Mouse (Mus musculus) splenic B cell, adult 2 months (primary cell): ENCODE measurements around the gene Grasp.

Experiments
- DNase-seq: peaks from one replicate; pipeline ENCODE4 v3.0.0-alpha.2; 2011; ENCODE audit warnings: low read depth, low spot score
- H3K27me3 ChIP-seq: 2 replicates; pipeline ENCODE4 v1.6.1; 2012; ENCODE audit warnings: mild to moderate bottlenecking, low read length, moderate library complexity, mixed read lengths; ENCODE audit not compliant: control insufficient read depth, poor library complexity, insufficient read depth, severe bottlenecking
- H3K36me3 ChIP-seq: 2 replicates; pipeline ENCODE4 v1.6.1; 2012; ENCODE audit warnings: mild to moderate bottlenecking, low read length, moderate library complexity, mixed read lengths; ENCODE audit not compliant: control insufficient read depth, poor library complexity, insufficient read depth, severe bottlenecking

The Grasp gene

DNA sequence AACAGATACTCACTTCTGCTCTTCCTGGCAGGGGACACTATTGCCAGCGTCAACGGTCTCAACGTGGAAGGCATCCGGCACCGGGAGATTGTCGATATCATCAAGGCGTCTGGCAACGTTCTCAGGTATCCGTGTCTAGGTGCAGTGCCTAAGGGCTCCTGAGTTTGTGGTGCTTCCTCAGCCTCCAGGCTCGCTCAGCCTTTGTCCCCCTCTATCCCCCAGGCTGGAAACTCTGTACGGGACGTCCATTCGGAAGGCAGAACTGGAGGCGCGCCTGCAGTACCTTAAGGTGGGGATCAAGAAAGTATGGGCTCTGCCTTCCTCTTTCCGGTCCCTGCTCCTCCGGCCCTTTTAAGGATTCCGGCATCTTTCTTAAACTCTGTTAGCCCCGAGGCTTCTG, 6.5 kb downstream of the Grasp start:
- DNase-seq = no peak
- H3K36me3 ChIP-seq = no peaks in the 10 kb centered on the region; the same call in 1 of the 2 replicates
- H3K27me3 ChIP-seq = no peaks in the 10 kb centered on the region

DNA sequence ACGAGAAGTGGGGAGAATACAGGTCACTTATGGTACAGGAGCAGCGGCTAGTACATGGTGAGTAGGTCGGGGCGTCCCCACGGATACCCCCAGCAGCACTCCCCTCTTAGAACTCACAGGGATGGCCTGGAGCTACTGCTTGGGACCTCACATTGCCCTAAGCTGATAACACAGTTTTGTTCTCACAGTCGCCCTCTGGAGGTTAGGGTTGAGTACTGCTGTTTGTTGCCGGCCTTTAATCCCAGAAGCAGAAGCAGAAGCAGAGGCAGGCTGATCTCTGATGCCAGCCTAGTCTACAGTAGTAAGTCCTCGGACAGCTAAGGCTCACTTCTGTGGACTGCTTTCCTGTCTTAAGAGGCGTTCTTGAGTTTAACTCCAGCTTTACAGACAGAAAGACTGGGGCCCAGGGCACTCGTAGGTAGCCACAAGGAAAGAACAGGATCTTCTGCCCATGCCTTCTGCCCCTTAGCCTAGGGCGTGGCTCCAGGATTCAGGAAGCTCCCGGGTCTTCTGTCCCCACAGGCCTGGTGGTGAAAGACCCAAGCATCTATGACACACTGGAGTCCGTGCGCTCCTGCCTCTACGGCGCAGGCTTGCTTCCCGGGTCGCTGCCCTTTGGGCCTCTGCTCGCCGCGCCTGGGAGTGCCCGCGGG, 7.1 kb downstream of the Grasp start:
- Histone ChIP-seq H3K27me3 (no peaks in the 10 kb centered on the region), H3K36me3 (no peaks in the 10 kb centered on the region; the same call in 1 of the 2 replicates)
- peak; percentile 87 for DNase-seq

DNA sequence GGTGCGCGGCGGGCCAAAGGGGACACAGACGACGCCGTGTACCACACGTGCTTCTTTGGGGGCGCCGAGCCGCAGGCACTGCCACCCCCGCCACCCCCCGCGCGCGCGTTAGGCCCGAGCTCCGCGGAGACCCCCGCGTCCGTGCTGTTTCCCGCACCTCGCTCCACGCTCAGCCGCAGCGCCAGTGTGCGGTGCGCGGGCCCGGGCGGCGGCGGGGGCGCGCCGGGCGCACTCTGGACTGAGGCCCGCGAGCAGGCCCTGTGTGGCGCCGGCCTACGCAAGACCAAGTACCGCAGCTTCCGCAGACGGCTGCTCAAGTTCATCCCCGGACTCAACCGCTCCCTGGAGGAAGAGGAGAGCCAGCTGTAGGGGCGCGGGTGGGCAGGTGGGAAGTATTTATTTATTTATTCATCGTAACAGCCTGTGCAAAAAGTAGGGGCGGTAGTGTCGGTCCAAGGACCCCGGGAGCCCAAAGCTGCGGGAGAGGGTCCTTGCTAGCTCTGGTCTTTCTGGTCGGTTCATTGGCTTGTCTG, 7.7 kb downstream of the Grasp start:
- DNase-seq = no peak
- H3K27me3 ChIP-seq = no peaks in the 10 kb centered on the region
- H3K36me3 ChIP-seq = no peaks in the 10 kb centered on the region; the same call in 1 of the 2 replicates

DNA sequence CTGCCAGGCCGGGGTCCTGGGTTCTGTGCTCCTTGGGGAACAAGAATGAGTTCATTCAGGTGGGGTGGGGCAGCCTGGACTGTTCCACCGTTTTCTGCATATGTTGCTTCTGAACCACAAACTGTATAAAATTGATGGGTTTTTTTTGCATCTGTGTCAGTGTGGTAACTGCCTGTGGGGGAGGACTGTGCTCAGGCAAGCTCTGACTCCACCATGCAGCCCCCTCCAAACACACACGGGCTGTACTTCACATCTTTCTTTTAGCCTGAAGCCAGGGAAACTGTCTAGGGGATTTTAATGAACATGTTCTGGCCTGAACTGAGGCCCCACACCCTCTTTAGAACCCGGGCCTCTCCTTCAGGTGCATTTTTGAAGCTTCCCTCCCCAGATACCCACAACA, 8.6 kb downstream of the Grasp start:
- Histone ChIP-seq H3K36me3 (no peaks in the 10 kb centered on the region; the same call in 1 of the 2 replicates), H3K27me3 (no peaks in the 10 kb centered on the region)
- DNase-seq = no peak

DNA sequence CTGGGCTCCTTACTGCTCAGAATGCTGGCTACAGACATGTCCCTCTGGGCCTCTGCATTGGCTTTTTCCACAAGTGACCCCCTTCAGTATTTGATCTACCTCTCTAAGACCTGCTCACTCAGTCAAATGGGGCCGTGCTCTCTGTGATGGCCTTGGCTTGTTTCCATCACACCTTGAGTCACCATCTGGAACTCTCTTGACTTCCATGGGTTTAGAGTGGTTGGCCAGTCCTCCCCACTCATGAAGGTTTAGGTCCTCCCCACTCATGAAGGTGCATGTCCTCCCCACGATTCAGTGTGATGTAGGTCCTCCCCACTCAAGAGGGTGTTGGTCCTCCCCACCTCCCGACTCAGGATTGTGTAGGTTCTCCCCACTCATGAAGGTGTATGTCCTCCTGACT, 9.2 kb downstream of the Grasp start:
- DNase-seq = no peak
- Histone ChIP-seq H3K36me3 (no peaks in the 10 kb centered on the region; the same call in 1 of the 2 replicates), H3K27me3 (no peaks in the 10 kb centered on the region)

DNA sequence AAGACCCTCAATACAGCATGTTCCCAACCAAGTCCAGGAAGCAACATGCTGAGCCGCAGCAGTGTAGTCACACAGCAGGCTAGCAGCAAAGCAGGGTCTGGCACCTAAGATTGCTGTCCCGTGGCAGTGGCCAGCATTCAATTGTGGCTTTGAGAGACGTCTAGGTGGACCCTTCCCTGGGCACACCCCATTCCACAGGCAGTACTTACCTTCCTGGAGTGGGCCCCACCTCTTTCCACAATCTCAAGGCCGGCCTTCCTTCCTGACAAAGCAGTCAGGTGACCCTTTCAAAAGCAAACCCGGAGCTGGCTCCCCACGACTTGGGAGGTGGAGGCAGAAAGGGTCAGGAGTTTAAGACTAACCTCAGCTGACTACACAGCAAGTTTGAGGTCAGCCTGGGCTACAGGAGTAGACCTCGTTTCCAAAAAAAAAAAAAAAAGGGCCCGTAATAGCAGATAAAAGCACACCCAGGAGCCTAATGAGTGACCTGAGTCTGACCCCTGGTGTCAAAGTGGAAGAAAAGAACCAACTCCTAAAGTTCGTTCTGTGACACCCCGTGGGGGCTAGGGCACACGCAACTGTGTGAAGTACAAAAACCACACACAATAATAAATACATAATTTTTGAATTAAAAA, 9.8 kb downstream of the Grasp start:
- DNase-seq = no peak
- H3K36me3 ChIP-seq = no peaks in the 10 kb centered on the region; the same call in 1 of the 2 replicates
- H3K27me3 ChIP-seq = no peaks in the 10 kb centered on the region

DNA sequence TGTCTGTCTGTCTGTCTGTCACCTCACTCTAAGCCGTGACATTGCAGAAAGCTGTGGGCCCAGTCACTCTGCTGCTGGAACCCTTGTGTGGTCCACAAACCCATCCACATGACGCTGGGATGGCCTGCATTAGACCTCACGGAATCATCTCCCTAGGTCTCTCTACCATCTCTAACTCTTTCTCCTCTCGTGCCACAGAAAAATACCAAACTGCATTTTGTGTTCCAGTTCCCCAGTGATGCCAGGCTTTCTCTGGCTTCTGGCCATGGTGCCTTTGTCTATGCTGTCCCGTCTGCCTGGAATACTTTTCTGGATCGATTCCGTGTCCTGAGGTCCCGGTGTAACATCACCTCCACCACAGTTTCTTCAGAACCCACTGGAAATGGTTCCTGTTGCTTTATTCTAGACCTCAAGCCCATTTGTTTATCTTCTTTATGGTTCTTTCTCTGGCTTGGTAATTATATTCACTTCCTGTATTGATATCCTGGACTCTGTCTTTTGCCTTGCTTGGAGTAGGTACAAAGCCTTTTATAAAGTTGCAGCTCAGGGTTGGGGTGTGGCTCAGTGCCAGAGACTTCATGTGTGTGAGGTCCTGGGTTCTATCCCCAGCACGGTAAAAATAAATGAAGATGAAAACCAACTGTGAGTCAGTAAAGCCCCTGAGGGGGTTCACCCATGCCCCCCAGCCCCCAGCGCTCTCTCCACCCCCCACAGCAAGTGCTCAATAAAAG, 10.8 kb downstream of the Grasp start:
- H3K36me3 ChIP-seq = no peaks in the 10 kb centered on the region
- no peaks in the 10 kb centered on the region for H3K27me3 ChIP-seq
- no peak for DNase-seq

DNA sequence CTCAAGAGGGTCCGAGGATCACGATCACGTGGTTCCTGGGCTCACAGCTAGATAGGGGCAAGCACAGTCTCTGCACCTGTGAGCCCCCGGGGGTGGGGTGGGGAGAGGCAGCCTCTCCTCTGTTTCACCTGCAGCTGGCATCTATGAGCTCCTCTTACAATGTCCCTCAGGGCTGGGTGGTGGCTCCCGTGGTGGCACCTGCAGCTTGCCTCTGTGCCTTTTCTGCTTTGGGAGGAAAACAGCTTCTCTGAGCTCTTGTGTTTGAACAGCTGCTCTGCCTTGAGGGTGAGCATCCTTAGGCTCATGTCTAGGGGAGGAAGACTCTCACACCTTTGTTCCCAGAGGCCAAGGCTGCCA, 11.3 kb downstream of the Grasp start:
- H3K36me3 ChIP-seq = no peaks in the 10 kb centered on the region

DNA sequence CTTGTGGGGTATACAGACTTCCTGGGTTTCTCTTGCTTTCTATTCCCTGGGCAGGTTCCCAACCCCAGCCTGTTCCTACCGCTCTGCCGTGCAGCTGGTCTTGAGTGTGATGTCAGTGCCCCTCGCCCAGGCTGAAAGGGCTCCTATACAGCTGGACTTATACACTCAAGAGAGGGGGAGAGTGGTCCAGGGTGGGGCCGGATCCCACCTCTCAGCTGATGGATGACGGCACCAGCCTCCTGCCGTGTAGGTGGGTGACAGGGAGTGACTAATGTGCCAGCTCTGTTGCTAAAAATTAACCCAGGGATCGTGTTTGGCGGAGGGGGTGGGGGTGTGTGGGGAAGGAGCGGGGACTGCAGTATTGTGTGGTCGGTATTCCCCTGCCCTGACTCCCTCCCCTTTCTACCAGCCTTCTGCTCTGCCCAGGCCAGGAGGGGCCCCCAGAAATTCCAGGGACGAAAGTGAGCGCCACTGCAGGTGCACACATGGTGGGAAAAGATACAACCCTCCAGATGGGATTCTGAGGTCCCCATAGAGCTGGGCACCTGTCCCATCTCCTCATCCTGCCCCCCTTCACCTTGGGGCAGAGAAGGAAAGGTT, 11.8 kb downstream of the Grasp start:
- H3K27me3 ChIP-seq = no peaks in the 10 kb centered on the region
- H3K36me3 ChIP-seq = no peaks in the 10 kb centered on the region
- no peak for DNase-seq

More for the DNA sequence above, 11.3 kb downstream of the Grasp start:
- H3K27me3 ChIP-seq = no peaks in the 10 kb centered on the region
- no peak for DNase-seq

DNA sequence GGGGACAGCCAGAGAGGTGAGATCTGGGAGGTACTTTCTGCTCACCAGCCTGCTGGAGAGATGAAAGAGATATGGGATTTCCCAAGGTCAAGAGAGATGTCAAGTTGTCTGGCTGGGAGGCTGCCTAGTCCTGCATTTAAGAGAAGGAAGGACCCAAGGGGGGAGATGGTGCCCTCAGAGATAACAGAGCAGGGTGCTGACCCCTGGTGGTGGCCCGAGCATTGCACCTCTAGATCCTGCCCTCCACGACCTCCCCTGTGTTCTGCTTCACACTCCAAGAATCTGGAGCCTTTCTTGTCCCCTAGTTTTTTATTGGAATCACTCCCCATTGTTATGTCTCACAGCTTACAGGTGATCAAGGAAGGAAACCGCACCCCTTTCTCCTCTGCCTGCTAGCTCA, 12.9 kb downstream of the Grasp start:
- no peaks in the 10 kb centered on the region for H3K36me3 ChIP-seq
- no peaks in the 10 kb centered on the region for H3K27me3 ChIP-seq
- peak; percentile 86 for DNase-seq

DNA sequence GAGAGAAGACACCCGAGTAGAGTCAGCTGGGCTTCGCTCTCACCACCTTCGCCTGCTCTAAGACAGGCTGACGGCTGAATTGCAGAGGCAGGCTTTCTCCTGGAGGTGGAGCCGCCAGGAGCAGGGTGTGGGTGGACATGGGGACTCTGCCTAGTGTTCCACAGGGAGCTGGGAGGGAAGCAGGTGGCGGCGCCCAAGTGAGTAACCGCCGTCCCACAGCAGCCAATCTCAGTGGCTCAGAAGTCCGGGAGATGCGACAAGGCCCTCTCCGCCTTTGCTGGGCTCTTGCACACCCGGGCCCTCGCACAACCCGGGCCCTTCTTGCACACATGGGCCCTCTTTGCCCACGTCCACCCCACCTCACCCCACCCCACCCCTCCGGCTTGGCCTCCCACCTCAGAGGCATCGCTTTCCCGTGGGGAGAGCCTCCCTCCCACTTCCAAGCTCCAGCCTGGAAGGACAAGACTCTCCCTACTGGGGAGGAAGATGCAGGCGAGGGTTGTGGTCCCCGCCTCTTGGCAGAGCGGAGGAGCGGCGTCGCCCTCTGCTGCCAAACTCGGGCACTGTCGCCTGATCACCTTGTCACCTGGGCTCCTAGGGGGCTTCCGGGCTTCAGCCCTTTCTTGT, 15.0 kb downstream of the Grasp start:
- no peaks in the 10 kb centered on the region for H3K36me3 ChIP-seq
- no peaks in the 10 kb centered on the region for H3K27me3 ChIP-seq
- peak; percentile 74 for DNase-seq

DNA sequence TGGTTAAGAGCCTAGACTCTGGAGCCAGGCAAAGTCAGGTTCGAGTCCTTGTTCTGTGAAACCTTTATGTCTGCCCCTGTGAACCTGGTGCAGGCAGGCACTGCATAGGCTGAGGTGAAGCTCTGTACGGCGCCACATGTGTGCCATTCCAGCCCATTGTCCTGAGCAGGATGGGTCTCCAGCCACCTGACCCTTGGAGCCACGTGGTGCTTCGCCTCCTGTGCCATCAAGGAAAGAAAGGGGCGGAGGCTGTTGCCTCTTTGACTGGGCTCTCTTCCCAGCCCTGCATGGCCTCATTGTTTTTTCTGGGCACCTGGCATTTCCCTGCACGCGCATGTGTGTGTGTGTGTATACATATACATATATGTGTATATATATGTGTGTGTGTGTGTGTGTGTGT, 15.8 kb downstream of the Grasp start:
- H3K36me3 ChIP-seq = no peaks in the 10 kb centered on the region
- no peak for DNase-seq
- H3K27me3 ChIP-seq = no peaks in the 10 kb centered on the region

DNA sequence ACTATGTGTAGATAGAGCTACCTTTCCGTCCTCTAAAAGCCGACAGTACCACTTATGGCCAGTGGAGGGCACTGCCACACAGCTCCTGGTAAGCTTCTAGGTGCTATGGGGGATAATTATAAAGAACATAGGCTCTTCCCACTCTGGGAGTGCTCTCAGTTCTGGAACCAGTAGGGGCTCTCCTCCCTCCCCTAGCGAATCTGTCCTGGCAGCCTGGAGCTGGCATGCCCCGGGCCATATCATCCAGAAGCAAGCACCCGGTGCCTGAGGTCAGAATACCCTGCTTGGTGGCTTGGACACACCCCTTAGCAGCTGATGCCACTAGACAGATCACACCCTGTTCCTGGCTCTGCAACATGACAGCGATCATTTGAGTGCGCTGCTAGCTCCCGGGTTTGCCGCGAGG, 16.8 kb downstream of the Grasp start:
- Histone ChIP-seq H3K36me3 (no peaks in the 10 kb centered on the region), H3K27me3 (no peaks in the 10 kb centered on the region)
- peak; percentile 94 for DNase-seq

DNA sequence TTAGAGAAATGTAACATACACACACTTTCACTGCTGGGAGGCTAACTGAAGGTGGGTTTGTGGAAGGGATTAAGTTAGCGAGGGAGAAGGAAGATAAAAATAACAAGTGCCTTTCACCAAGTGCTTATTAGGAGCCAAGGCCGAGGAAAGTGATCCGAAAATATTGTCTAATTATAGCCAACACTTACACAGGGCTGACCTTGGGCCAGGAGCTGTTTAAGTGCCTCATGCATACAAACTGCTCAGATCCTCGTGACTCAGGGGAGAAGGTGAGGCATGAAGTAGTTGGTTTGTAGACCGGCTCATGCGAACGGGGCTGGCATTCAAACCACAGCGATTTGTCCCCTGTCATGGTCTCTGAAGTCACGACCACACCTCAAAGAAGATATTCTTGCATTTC, 17.2 kb downstream of the Grasp start:
- Histone ChIP-seq H3K27me3 (no peaks in the 10 kb centered on the region), H3K36me3 (no peaks in the 10 kb centered on the region)
- DNase-seq = peak; percentile 56
